Mouse (Mus musculus): ENCODE data around the gene Lamtor5. TPM values are rescaled to one million over a fixed set of nuclear protein-coding genes. Genes with fewer than 3 reads are reported as not detected.

Gene Lamtor5
- polyA plus RNA-seq, 1 experiment from 2014 or later = 218 TPM

- Histone ChIP-seq H3K27me3 (ENCODE audit: control insufficient read depth, insufficient read depth, low read length) (no peaks in the 10 kb centered on the region), H3K27ac (no peak overlapping the region), H3K4me2 (replicated peaks) (peak overlapping the region; percentile 83), H3K36me3 (replicated peaks; ENCODE audit: control insufficient read depth, insufficient read depth) (peaks cover 29% of the 10 kb centered on the region), H3K4me3 (replicated peaks; ENCODE audit: low read length) (peak overlapping the region; percentile 77), H3K9ac (peak overlapping the region; percentile 80; the same call in 1 of the 2 replicates), H3K9me3 (ENCODE audit: control insufficient read depth, low read length) (no peaks in the 10 kb centered on the region), H3K4me1 (replicated peaks; ENCODE audit: control insufficient read depth, insufficient read depth, low read length) (peaks cover 36% of the 10 kb centered on the region)
- 76% methylated on average over 28 of the region's 28 CpGs for WGBS
- DNase-seq (ENCODE audit: low spot score) (no peak), ATAC-seq (ENCODE audit: low FRiP score) (no peak)
These were observed 52.1 kb downstream of the Lamtor5 start for GRCm38 (mm10) chr3:107330503-107331424.

GRCm38 (mm10) chr3:107331746-107332126, 53.1 kb downstream of the Lamtor5 start:
- Histone ChIP-seq H3K9ac (peak overlapping the region; percentile 80), H3K4me2 (replicated peaks) (peak overlapping the region; percentile 83), H3K27me3 (ENCODE audit: control insufficient read depth, insufficient read depth, low read length) (no peaks in the 10 kb centered on the region), H3K27ac (no peak overlapping the region), H3K36me3 (replicated peaks; ENCODE audit: control insufficient read depth, insufficient read depth) (peaks cover 25% of the 10 kb centered on the region), H3K4me1 (replicated peaks; ENCODE audit: control insufficient read depth, insufficient read depth, low read length) (peaks cover 34% of the 10 kb centered on the region), H3K4me3 (replicated peaks; ENCODE audit: low read length) (peak overlapping the region; percentile 77), H3K9me3 (ENCODE audit: control insufficient read depth, low read length) (no peaks in the 10 kb centered on the region)
- DNase-seq (ENCODE audit: low spot score) = no peak
- 21% methylated on average over 17 of the region's 17 CpGs for WGBS
- ATAC-seq (ENCODE audit: low FRiP score) = no peak

DNA sequence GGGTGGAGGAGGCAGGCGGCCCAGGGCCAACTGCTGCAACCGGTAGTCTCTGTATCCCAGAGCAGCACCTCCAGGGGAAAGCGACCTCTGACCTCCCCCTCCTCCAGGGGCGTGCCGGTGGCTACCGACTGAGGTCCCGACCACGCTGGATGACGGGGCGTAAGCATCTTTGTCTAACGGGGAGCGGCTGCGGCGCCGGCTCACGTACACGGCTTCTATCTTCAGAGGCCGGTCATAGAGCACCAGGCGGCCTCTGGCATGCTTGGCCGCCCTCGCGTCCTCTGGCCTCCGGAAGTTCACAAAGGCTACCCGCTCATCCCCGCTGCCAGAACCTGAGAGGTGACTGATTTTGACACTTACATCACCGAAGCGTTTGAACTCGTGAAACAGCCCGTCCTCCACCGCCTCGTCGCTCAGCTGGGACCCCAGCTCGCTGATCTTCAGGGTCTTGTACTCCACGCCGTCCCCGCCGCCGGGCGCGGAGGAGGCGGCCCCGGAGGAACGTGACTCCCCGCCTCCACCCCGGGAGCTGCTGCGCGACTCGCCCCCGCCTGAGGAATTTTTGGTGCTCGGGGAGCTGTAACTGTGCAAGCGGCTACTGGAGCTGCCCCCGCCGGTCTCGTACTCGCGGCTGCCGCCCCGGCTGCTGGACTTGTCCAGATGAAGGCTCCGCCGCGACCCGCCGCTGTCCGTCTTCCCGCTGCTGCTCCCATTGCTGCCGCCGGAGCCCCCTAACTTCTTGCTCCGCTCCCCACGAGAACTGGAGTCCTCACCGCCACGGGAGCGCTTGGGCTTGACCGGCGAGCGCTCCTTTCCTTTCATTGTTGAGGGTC, 53.7 kb downstream of the Lamtor5 start:
- ATAC-seq (ENCODE audit: low FRiP score) (peak; percentile 0), DNase-seq (ENCODE audit: low spot score) (no peak)
- WGBS = under 1% methylated on average over 75 of the region's 75 CpGs
- peak overlapping the region; percentile 87 for H3K27ac ChIP-seq
- peaks cover 34% of the 10 kb centered on the region for H3K4me1 ChIP-seq (replicated peaks; ENCODE audit: control insufficient read depth, insufficient read depth, low read length)
- H3K9me3 ChIP-seq (ENCODE audit: control insufficient read depth, low read length) = no peaks in the 10 kb centered on the region
- peak overlapping the region; percentile 83 for H3K4me2 ChIP-seq (replicated peaks)
- peaks cover 25% of the 10 kb centered on the region for H3K36me3 ChIP-seq (replicated peaks; ENCODE audit: control insufficient read depth, insufficient read depth)
- peak overlapping the region; percentile 77 for H3K4me3 ChIP-seq (replicated peaks; ENCODE audit: low read length)
- peak overlapping the region; percentile 80 for H3K9ac ChIP-seq
- H3K27me3 ChIP-seq (ENCODE audit: control insufficient read depth, insufficient read depth, low read length) = no peaks in the 10 kb centered on the region

DNA sequence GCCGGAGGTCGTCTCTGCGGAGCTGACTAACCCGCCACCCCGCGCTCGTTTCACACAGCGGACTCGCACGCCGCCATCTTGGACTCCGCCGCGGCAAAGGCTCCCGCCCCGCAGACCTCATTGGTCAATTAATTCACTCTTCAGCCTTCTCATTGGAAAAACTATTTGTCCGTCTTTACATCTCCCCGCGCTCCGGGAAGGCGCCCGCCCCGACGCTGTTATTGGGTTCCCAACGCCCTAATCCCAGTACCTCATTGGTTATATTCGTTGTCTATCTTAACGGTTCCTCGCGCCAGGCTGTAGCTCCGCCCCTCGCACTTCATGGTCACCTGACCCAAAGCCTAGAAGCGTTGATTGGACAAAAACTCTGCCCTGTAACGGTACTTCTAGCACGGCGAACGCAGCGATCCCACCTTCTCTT, 54.3 kb downstream of the Lamtor5 start:
- H3K27me3 ChIP-seq (ENCODE audit: control insufficient read depth, insufficient read depth, low read length) = no peaks in the 10 kb centered on the region
- ATAC-seq (ENCODE audit: low FRiP score) (peak; percentile 98), DNase-seq (ENCODE audit: low spot score) (peak; percentile 99)
- WGBS = under 1% methylated on average over 37 of the region's 37 CpGs
- H3K4me2 ChIP-seq (replicated peaks) = peak overlapping the region; percentile 83; the same call in 1 of the 2 replicates
- H3K9ac ChIP-seq = peak overlapping the region; percentile 80
- peaks cover 25% of the 10 kb centered on the region for H3K36me3 ChIP-seq (replicated peaks; ENCODE audit: control insufficient read depth, insufficient read depth)
- H3K27ac ChIP-seq = peak overlapping the region; percentile 90
- peak overlapping the region; percentile 77 for H3K4me3 ChIP-seq (replicated peaks; ENCODE audit: low read length)
- H3K4me1 ChIP-seq (replicated peaks; ENCODE audit: control insufficient read depth, insufficient read depth, low read length) = peaks cover 34% of the 10 kb centered on the region
- no peaks in the 10 kb centered on the region for H3K9me3 ChIP-seq (ENCODE audit: control insufficient read depth, low read length)

Other genes starting within 250 kb of the Lamtor5 start
- 10.9 and 14.8 TPM in 2 replicates for gene Kcna3, start 242.7 kb upstream of the Lamtor5 start, polyA plus RNA-seq (2014; fragmentation: Nextera tagmentation; extraction: Ambion mirVana)
- 1.9 and 2.0 TPM in 2 replicates for gene Kcna2, start 177.7 kb upstream of the Lamtor5 start, polyA plus RNA-seq (2014; fragmentation: Nextera tagmentation; extraction: Ambion mirVana)
- gene Kcna10, start 95.8 kb upstream of the Lamtor5 start, polyA plus RNA-seq (2014; fragmentation: Nextera tagmentation; extraction: Ambion mirVana) = not detected in 2 replicates
- gene Cym, start 57.1 kb upstream of the Lamtor5 start, polyA plus RNA-seq (2014; fragmentation: Nextera tagmentation; extraction: Ambion mirVana) = not detected in 2 replicates
- not detected in 2 replicates for gene A630076J17Rik, start 48.2 kb upstream of the Lamtor5 start, polyA plus RNA-seq (2014; fragmentation: Nextera tagmentation; extraction: Ambion mirVana)
- gene Prok1, start 39.2 kb upstream of the Lamtor5 start, polyA plus RNA-seq (2014; fragmentation: Nextera tagmentation; extraction: Ambion mirVana) = 0.23 TPM in 1 of 2 replicates, not detected in the other
- gene Slc16a4, start 12.4 kb downstream of the Lamtor5 start, polyA plus RNA-seq (2014; fragmentation: Nextera tagmentation; extraction: Ambion mirVana) = 2.5 and 3.5 TPM in 2 replicates
- gene Rbm15, start 54.8 kb downstream of the Lamtor5 start, polyA plus RNA-seq (2014; fragmentation: Nextera tagmentation; extraction: Ambion mirVana) = 7.7 and 8.2 TPM in 2 replicates
- 7.9 and 11.8 TPM in 2 replicates for gene Kcnc4, start 180.7 kb downstream of the Lamtor5 start, polyA plus RNA-seq (2014; fragmentation: Nextera tagmentation; extraction: Ambion mirVana)
- gene Slc6a17, start 239.2 kb downstream of the Lamtor5 start, polyA plus RNA-seq (2014; fragmentation: Nextera tagmentation; extraction: Ambion mirVana) = 15.5 and 18.8 TPM in 2 replicates

Data from hindbrain, embryonic 14.5 days (tissue).